Mouse (Mus musculus): ENCODE data around the gene Olfr969.

GRCm38 (mm10) chr9:39745949-39746348 lies 44.8 kb upstream of the Olfr969 start, which contains the start of gene Olfr967:
- TF ChIP-seq GATA1 (IDR thresholded peaks at IDR 0.05; ENCODE audit: borderline replicate concordance, low read length): no peak
- no peak for TF ChIP-seq FLI1 (IDR thresholded peaks at IDR 0.05; ENCODE audit: low read length)

All from megakaryocyte, embryonic 14.5 days (primary cell).